Mouse (Mus musculus) testis, postnatal 10 days (tissue): ENCODE results near the gene Hpse2.

Source experiments
- DNase-seq: peaks from one replicate; pipeline ENCODE4 v3.0.0; 2021; ENCODE audit warnings: low spot score

Gene Hpse2

GRCm38 (mm10) chr19:42777801-42778200 is 610.4 kb downstream of the Hpse2 start:
- peak; percentile 72 for DNase-seq

GRCm38 (mm10) chr19:42776813-42777212 is 611.3 kb downstream of the Hpse2 start:
- DNase-seq: peak; percentile 58

- no peak for DNase-seq
Observed at GRCm38 (mm10) chr19:42770141-42770872, 617.8 kb downstream of the Hpse2 start.

- DNase-seq: no peak
Observed at GRCm38 (mm10) chr19:42769648-42770047, 618.5 kb downstream of the Hpse2 start.

- DNase-seq: no peak
Observed at GRCm38 (mm10) chr19:42767361-42767760, 620.8 kb downstream of the Hpse2 start.

GRCm38 (mm10) chr19:42764398-42764797 is 623.8 kb downstream of the Hpse2 start:
- DNase-seq: no peak

GRCm38 (mm10) chr19:42756671-42757070 is 631.5 kb downstream of the Hpse2 start:
- no peak for DNase-seq

- peak; percentile 70 for DNase-seq
Observed at GRCm38 (mm10) chr19:42755148-42755870, 632.8 kb downstream of the Hpse2 start.

GRCm38 (mm10) chr19:42753141-42753917 is 634.8 kb downstream of the Hpse2 start:
- peak; percentile 85 for DNase-seq

GRCm38 (mm10) chr19:42752363-42752931 is 635.7 kb downstream of the Hpse2 start, which contains the start of gene Pyroxd2:
Gene Pyroxd2, minus strand, starts transcription at chr19:42752775.
- DNase-seq: peak; percentile 93

GRCm38 (mm10) chr19:42750196-42750595 is 638.0 kb downstream of the Hpse2 start:
- no peak for DNase-seq

- DNase-seq: no peak
Observed at GRCm38 (mm10) chr19:42746702-42747101, 641.5 kb downstream of the Hpse2 start.

GRCm38 (mm10) chr19:42745869-42746224 is 642.3 kb downstream of the Hpse2 start:
- DNase-seq: no peak

GRCm38 (mm10) chr19:42745084-42745868 is 642.9 kb downstream of the Hpse2 start:
- DNase-seq: no peak

- DNase-seq: peak; percentile 71
Observed at GRCm38 (mm10) chr19:42744162-42744586, 644.0 kb downstream of the Hpse2 start.

- no peak for DNase-seq
Observed at GRCm38 (mm10) chr19:42743261-42743660, 644.9 kb downstream of the Hpse2 start.

- DNase-seq: no peak
Observed at GRCm38 (mm10) chr19:42741884-42742283, 646.3 kb downstream of the Hpse2 start.

- no peak for DNase-seq
Observed at GRCm38 (mm10) chr19:42740163-42740899, 647.8 kb downstream of the Hpse2 start.

GRCm38 (mm10) chr19:42739734-42740133 is 648.4 kb downstream of the Hpse2 start:
- no peak for DNase-seq

GRCm38 (mm10) chr19:42737753-42738152 is 650.4 kb downstream of the Hpse2 start:
- DNase-seq: no peak
